Mouse (Mus musculus): ENCODE measurements around the gene Ikzf2. TPM values are rescaled to one million over a fixed set of nuclear protein-coding genes. Genes with fewer than 3 reads are reported as not detected.

Ikzf2 gene
- total RNA-seq, 2 experiments from 2014 or later, result 5.9 to 6.6 TPM

Other genes starting within 250 kb of the Ikzf2 start
- gene Spag16, start 139.7 kb upstream of the Ikzf2 start, total RNA-seq (2021), result under 1 TPM; 0.63 to 0.92 TPM